Mouse (Mus musculus) kidney, embryonic 16.5 days (tissue): ENCODE data around the gene Arhgef38. TPM values are rescaled to one million over a fixed set of nuclear protein-coding genes. Genes with fewer than 3 reads are reported as not detected.

Experiments used
- ATAC-seq: fragments of 200-750 bp; cut with Nextera tagmentation; 2 replicates; pipeline ENCODE4 v1.8.0; 2017; ENCODE audit warnings: moderate TSS enrichment; ENCODE audit not compliant: low FRiP score, low TSS enrichment
- H3K27ac ChIP-seq: fragments of 300-500 bp; sonication (generic); 2 replicates; pipeline ENCODE4 v1.5.1; 2014; ENCODE audit warnings: low read length
- H3K27me3 ChIP-seq: fragments of 300-500 bp; sonication (generic); 2 replicates; pipeline ENCODE4 v1.6.1; 2014; ENCODE audit warnings: low read length, control low read depth, mixed read lengths; ENCODE audit not compliant: insufficient read depth
- H3K36me3 ChIP-seq: fragments of 300-500 bp; sonication (generic); 2 replicates; pipeline ENCODE4 v1.6.1; 2014; ENCODE audit warnings: low read length, control low read depth, mixed read lengths; ENCODE audit not compliant: insufficient read depth
- H3K4me1 ChIP-seq: fragments of 300-500 bp; sonication (generic); 2 replicates; pipeline ENCODE4 v1.6.1; 2014; ENCODE audit warnings: low read length, control low read depth, mixed read lengths; ENCODE audit not compliant: insufficient read depth
- H3K4me2 ChIP-seq: fragments of 300-500 bp; sonication (generic); replicated peaks from 2 replicates; pipeline ENCODE4 v1.6.1; 2014; ENCODE audit warnings: low read depth, low read length
- H3K4me3 ChIP-seq: fragments of 300-500 bp; sonication (generic); 2 replicates; pipeline ENCODE4 v1.5.1; 2014; ENCODE audit warnings: mild to moderate bottlenecking, low read length
- H3K9ac ChIP-seq: fragments of 300-500 bp; sonication (generic); replicated peaks from 2 replicates; pipeline ENCODE4 v1.6.1; 2014; ENCODE audit warnings: low read length
- H3K9me3 ChIP-seq: fragments of 300-500 bp; sonication (generic); 2 replicates; pipeline ENCODE4 v1.6.1; 2016; ENCODE audit warnings: low read length, control low read depth
- WGBS: fragments of 180-500 bp; shearing (Covaris S2); extraction: QIAGEN DNeasy Blood & Tissue Kit; methylation state at CpG from one replicate; pipeline ENCODE4 v1.1.7; 2014; 5-methylcytosine and 5-hydroxymethylcytosine counted together
- polyA plus RNA-seq: library from polyadenylated mRNA; unstranded; fragments of >200 nt; fragmentation: Nextera tagmentation; extraction: Ambion mirVana; gene quantifications from 2 replicates; pipeline ENCODE4 v1.2.1, GENCODE M21; 2015

Arhgef38 gene
- polyA plus RNA-seq, 1 experiment from 2014 or later: 6.5 TPM

- Histone ChIP-seq H3K4me2 (no peak overlapping the region), H3K36me3 (peaks cover 41% of the 10 kb centered on the region), H3K27me3 (no peaks in the 10 kb centered on the region), H3K9ac (no peak overlapping the region), H3K4me3 (no peak overlapping the region), H3K27ac (no peak overlapping the region), H3K4me1 (no peaks in the 10 kb centered on the region), H3K9me3 (no peaks in the 10 kb centered on the region)
- 91% methylated on average over 3 of the region's 3 CpGs for WGBS
- no peak for ATAC-seq
Measured at GRCm38 (mm10) chr3:133104436-133104835, 130.3 kb downstream of the Arhgef38 start.

- no peak for ATAC-seq
- Histone ChIP-seq H3K27me3 (no peaks in the 10 kb centered on the region), H3K4me2 (no peak overlapping the region), H3K9ac (no peak overlapping the region), H3K36me3 (peaks cover 37% of the 10 kb centered on the region), H3K4me1 (no peaks in the 10 kb centered on the region), H3K9me3 (no peaks in the 10 kb centered on the region), H3K27ac (no peak overlapping the region), H3K4me3 (no peak overlapping the region)
- 75% methylated on average over 3 of the region's 3 CpGs for WGBS
Measured at GRCm38 (mm10) chr3:133103768-133104167, 131.0 kb downstream of the Arhgef38 start.

- WGBS: 83% methylated on average over 2 of the region's 2 CpGs
- H3K36me3 ChIP-seq: peaks cover 36% of the 10 kb centered on the region
Measured at GRCm38 (mm10) chr3:133098909-133099308, 135.8 kb downstream of the Arhgef38 start.

GRCm38 (mm10) chr3:133098336-133098735, 136.4 kb downstream of the Arhgef38 start:
- Histone ChIP-seq H3K4me1 (peaks cover 9% of the 10 kb centered on the region), H3K9me3 (no peaks in the 10 kb centered on the region), H3K36me3 (peaks cover 32% of the 10 kb centered on the region), H3K9ac (no peak overlapping the region), H3K4me2 (no peak overlapping the region), H3K4me3 (no peak overlapping the region), H3K27ac (no peak overlapping the region), H3K27me3 (no peaks in the 10 kb centered on the region)
- no peak for ATAC-seq
- 98% methylated on average over 4 of the region's 4 CpGs for WGBS

More at GRCm38 (mm10) chr3:133098909-133099308, 135.8 kb downstream of the Arhgef38 start:
- Histone ChIP-seq H3K27me3 (no peaks in the 10 kb centered on the region), H3K9ac (no peak overlapping the region), H3K4me3 (no peak overlapping the region), H3K4me1 (peaks cover 9% of the 10 kb centered on the region; the same call in 1 of the 2 replicates), H3K9me3 (no peaks in the 10 kb centered on the region), H3K27ac (no peak overlapping the region), H3K4me2 (no peak overlapping the region)
- no peak for ATAC-seq

- H3K4me1 ChIP-seq: peaks cover 13% of the 10 kb centered on the region
- H3K27me3 ChIP-seq: no peaks in the 10 kb centered on the region
- 95% methylated on average over 6 of the region's 6 CpGs for WGBS
- no peak overlapping the region for H3K4me3 ChIP-seq
- no peak overlapping the region for H3K4me2 ChIP-seq
- no peak overlapping the region for H3K9ac ChIP-seq
- H3K36me3 ChIP-seq: peaks cover 32% of the 10 kb centered on the region
- ATAC-seq: no peak
- H3K27ac ChIP-seq: no peak overlapping the region
- no peaks in the 10 kb centered on the region for H3K9me3 ChIP-seq
Measured at GRCm38 (mm10) chr3:133097936-133098335, 136.8 kb downstream of the Arhgef38 start.

DNA sequence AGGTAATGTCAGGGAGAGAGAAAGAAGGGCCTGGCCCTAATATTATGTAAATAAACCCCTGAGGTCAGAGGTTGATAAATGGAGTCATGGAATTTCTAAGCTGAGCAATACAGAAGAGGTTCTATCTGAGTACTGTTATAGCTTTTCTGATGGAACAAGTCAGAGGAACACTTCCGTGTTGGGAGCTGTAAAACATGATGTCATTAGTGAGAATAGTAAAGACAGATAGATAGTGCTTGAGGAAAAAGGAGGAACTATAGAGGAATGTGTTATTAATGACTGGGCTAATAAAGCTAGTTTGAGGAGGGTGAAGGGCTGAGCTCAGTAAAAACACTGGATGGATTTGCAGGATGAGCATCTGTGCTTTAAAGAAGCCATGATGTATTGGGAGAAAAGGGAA, 140.4 kb downstream of the Arhgef38 start:
- H3K36me3 ChIP-seq: peaks cover 17% of the 10 kb centered on the region
- no peak overlapping the region for H3K27ac ChIP-seq
- WGBS: 23% methylated on average over 1 of the region's 1 CpGs
- H3K4me3 ChIP-seq: no peak overlapping the region
- H3K27me3 ChIP-seq: no peaks in the 10 kb centered on the region
- no peaks in the 10 kb centered on the region for H3K9me3 ChIP-seq
- H3K4me2 ChIP-seq: no peak overlapping the region
- ATAC-seq: no peak
- H3K4me1 ChIP-seq: peaks cover 24% of the 10 kb centered on the region
- H3K9ac ChIP-seq: no peak overlapping the region

- Histone ChIP-seq H3K9me3 (no peaks in the 10 kb centered on the region), H3K27ac (no peak overlapping the region), H3K27me3 (no peaks in the 10 kb centered on the region), H3K36me3 (peaks cover 8% of the 10 kb centered on the region), H3K4me3 (peak overlapping the region; percentile 95), H3K4me1 (peaks cover 24% of the 10 kb centered on the region), H3K9ac (no peak overlapping the region), H3K4me2 (peak overlapping the region; percentile 54)
- no peak for ATAC-seq
- 91% methylated on average over 1 of the region's 1 CpGs for WGBS
Measured at GRCm38 (mm10) chr3:133092936-133093335, 141.8 kb downstream of the Arhgef38 start.

GRCm38 (mm10) chr3:133092274-133092853, 142.4 kb downstream of the Arhgef38 start:
- under 1% methylated on average over 7 of the region's 7 CpGs for WGBS
- no peaks in the 10 kb centered on the region for H3K9me3 ChIP-seq
- H3K4me1 ChIP-seq: peaks cover 24% of the 10 kb centered on the region
- peak overlapping the region; percentile 98 for H3K27ac ChIP-seq
- peak overlapping the region; percentile 95 for H3K4me3 ChIP-seq
- no peaks in the 10 kb centered on the region for H3K27me3 ChIP-seq
- no peak for ATAC-seq
- peak overlapping the region; percentile 98 for H3K9ac ChIP-seq
- H3K36me3 ChIP-seq: 0 out of 2 replicates have a peak, but pooled peaks cover 6% of the 10 kb centered on the region
- H3K4me2 ChIP-seq: peak overlapping the region; percentile 54

DNA sequence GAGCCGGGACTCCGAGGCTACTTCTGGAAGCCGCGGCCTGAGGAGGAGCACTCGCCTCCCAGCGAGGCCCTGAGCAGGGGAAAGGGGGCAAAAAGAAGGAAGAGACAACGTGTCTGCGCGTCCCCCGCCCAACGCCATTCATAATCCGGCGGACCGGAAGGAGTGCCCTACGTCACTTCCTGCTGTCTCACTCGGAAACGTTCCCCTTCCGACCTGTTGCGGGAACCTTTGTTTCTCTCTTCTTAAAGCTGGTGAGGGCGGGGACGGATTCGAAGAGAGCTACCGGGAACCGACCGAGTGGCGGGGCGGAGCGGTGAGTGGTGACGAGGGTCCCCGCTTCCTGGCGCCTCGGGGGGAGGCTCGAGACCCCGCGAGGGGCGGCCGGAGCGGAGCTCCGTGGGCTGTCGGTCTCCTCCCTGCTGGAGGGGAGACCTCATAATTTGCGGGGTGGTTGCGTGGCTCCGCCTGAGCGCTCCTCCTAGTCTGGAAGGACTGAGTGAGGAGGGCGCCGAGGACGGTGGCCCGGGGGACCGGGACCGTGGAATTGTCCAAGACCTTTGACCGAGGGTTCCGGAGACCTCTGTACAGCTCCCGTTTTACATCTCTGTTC, 143.0 kb downstream of the Arhgef38 start, which contains the start of the genes Ints12 and Gstcd:
Gene Ints12, plus strand, starts transcription at position 177 of the 610 bp plus-strand sequence.
Gene Gstcd, minus strand, starts transcription at position 370 of the 610 bp plus-strand sequence.
- under 1% methylated on average over 53 of the region's 53 CpGs for WGBS
- Histone ChIP-seq H3K4me1 (peaks cover 24% of the 10 kb centered on the region), H3K9me3 (no peaks in the 10 kb centered on the region), H3K9ac (peak within 1 kb of the TSS; percentile 98), H3K4me3 (peak within 1 kb of the TSS; percentile 95), H3K27me3 (no peaks in the 10 kb centered on the region), H3K4me2 (peak within 1 kb of the TSS; percentile 80), H3K36me3 (0 out of 2 replicates have a peak, but pooled peaks cover 2% of the 10 kb centered on the region), H3K27ac (peak within 1 kb of the TSS; percentile 98)
- peak; percentile 98 for ATAC-seq

GRCm38 (mm10) chr3:133091121-133091663, 143.6 kb downstream of the Arhgef38 start:
- Histone ChIP-seq H3K27ac (peak overlapping the region; percentile 98), H3K9ac (peak overlapping the region; percentile 98), H3K36me3 (no peaks in the 10 kb centered on the region), H3K27me3 (no peaks in the 10 kb centered on the region), H3K4me2 (peak overlapping the region; percentile 80), H3K9me3 (no peaks in the 10 kb centered on the region), H3K4me1 (peaks cover 24% of the 10 kb centered on the region), H3K4me3 (peak overlapping the region; percentile 95)
- peak; percentile 84 for ATAC-seq
- 0% methylated on average over 42 of the region's 44 CpGs for WGBS
